Mouse (Mus musculus) lung, embryonic 16.5 days (tissue): ENCODE data around the gene Fam209. TPM values are rescaled to one million over a fixed set of nuclear protein-coding genes. Genes with fewer than 3 reads are reported as not detected.

Experiments used
- ATAC-seq: fragments of 200-750 bp; cut with Nextera tagmentation; 2 replicates; pipeline ENCODE4 v1.8.0; 2017; ENCODE audit warnings: low read depth, mild to moderate bottlenecking, moderate library complexity
- H3K27ac ChIP-seq: fragments of 300-500 bp; sonication (generic); 2 replicates; pipeline ENCODE4 v1.5.1; 2014; ENCODE audit warnings: mild to moderate bottlenecking, control low read depth, low read length
- H3K27me3 ChIP-seq: fragments of 300-500 bp; sonication (generic); 2 replicates; pipeline ENCODE4 v1.6.1; 2014; ENCODE audit warnings: low read depth, low read length, mixed read lengths; ENCODE audit not compliant: control insufficient read depth, insufficient read depth
- H3K36me3 ChIP-seq: fragments of 300-500 bp; sonication (generic); 2 replicates; pipeline ENCODE4 v1.6.1; 2014; ENCODE audit warnings: low read length; ENCODE audit not compliant: control insufficient read depth, insufficient read depth
- H3K4me1 ChIP-seq: fragments of 300-500 bp; sonication (generic); replicated peaks from 2 replicates; pipeline ENCODE4 v1.6.1; 2014; ENCODE audit warnings: low read length, mixed read lengths; ENCODE audit not compliant: control insufficient read depth, insufficient read depth
- H3K4me2 ChIP-seq: fragments of 300-500 bp; sonication (generic); 2 replicates; pipeline ENCODE4 v1.6.1; 2014; ENCODE audit warnings: low read depth, low read length, control low read depth
- H3K4me3 ChIP-seq: fragments of 300-500 bp; sonication (generic); 2 replicates; pipeline ENCODE4 v1.5.1; 2014; ENCODE audit warnings: mild to moderate bottlenecking, low read length, control low read depth
- H3K9ac ChIP-seq: fragments of 300-500 bp; sonication (generic); 2 replicates; pipeline ENCODE4 v1.6.1; 2014; ENCODE audit warnings: low read length, control low read depth
- H3K9me3 ChIP-seq: fragments of 300-500 bp; sonication (generic); 2 replicates; pipeline ENCODE4 v1.6.1; 2016; ENCODE audit warnings: low read length; ENCODE audit not compliant: control insufficient read depth
- WGBS: fragments of 180-500 bp; shearing (Covaris S2); extraction: QIAGEN DNeasy Blood & Tissue Kit; methylation state at CpG from one replicate; pipeline ENCODE4 v1.1.7; 2014; 5-methylcytosine and 5-hydroxymethylcytosine counted together
- polyA plus RNA-seq: library from polyadenylated mRNA; unstranded; fragments of >200 nt; fragmentation: Nextera tagmentation; extraction: Ambion mirVana; gene quantifications from 2 replicates; pipeline ENCODE4 v1.2.1, GENCODE M21; 2015

Gene Fam209
- polyA plus RNA-seq, 1 experiment from 2014 or later: 0.30 TPM

GRCm38 (mm10) chr2:172468346-172468819 lies 3.9 kb upstream of the Fam209 start:
- Histone ChIP-seq H3K9me3 (no peaks in the 10 kb centered on the region), H3K4me2 (no peak overlapping the region), H3K36me3 (peaks cover 20% of the 10 kb centered on the region), H3K27ac (peak overlapping the region; percentile 32), H3K27me3 (no peaks in the 10 kb centered on the region), H3K4me3 (no peak overlapping the region), H3K4me1 (peaks cover 4% of the 10 kb centered on the region; the same call in 1 of the 2 replicates), H3K9ac (no peak overlapping the region)
- 59% methylated on average over 11 of the region's 11 CpGs for WGBS
- peak; percentile 86 for ATAC-seq

- Histone ChIP-seq H3K27ac (peak overlapping the region; percentile 82), H3K36me3 (peaks cover 4% of the 10 kb centered on the region; the same call in 1 of the 2 replicates), H3K9ac (peak overlapping the region; percentile 19; the same call in 1 of the 2 replicates)
Measured at GRCm38 (mm10) chr2:172473591-172473990, 1.3 kb downstream of the Fam209 start.

GRCm38 (mm10) chr2:172474970-172475369 lies 2.6 kb downstream of the Fam209 start:
- H3K4me2 ChIP-seq: no peak overlapping the region
- H3K9ac ChIP-seq: no peak overlapping the region
- H3K27me3 ChIP-seq: no peaks in the 10 kb centered on the region
- ATAC-seq: no peak
- no peaks in the 10 kb centered on the region for H3K36me3 ChIP-seq
- peaks cover 6% of the 10 kb centered on the region for H3K4me1 ChIP-seq
- 31% methylated on average over 6 of the region's 6 CpGs for WGBS
- no peak overlapping the region for H3K4me3 ChIP-seq
- H3K9me3 ChIP-seq: no peaks in the 10 kb centered on the region
- no peak overlapping the region for H3K27ac ChIP-seq

More at GRCm38 (mm10) chr2:172473591-172473990, 1.3 kb downstream of the Fam209 start:
- Histone ChIP-seq H3K9me3 (no peaks in the 10 kb centered on the region), H3K4me1 (peaks cover 6% of the 10 kb centered on the region), H3K4me3 (no peak overlapping the region), H3K27me3 (no peaks in the 10 kb centered on the region), H3K4me2 (no peak overlapping the region)
- 32% methylated on average over 8 of the region's 8 CpGs for WGBS
- peak; percentile 73 for ATAC-seq

GRCm38 (mm10) chr2:172476707-172477260 lies 4.5 kb downstream of the Fam209 start:
- peaks cover 6% of the 10 kb centered on the region for H3K4me1 ChIP-seq
- H3K27me3 ChIP-seq: no peaks in the 10 kb centered on the region
- no peak overlapping the region for H3K4me3 ChIP-seq
- H3K9me3 ChIP-seq: no peaks in the 10 kb centered on the region
- no peak overlapping the region for H3K9ac ChIP-seq
- H3K4me2 ChIP-seq: no peak overlapping the region
- no peaks in the 10 kb centered on the region for H3K36me3 ChIP-seq
- no peak overlapping the region for H3K27ac ChIP-seq
- no peak for ATAC-seq
- 25% methylated on average over 10 of the region's 10 CpGs for WGBS

GRCm38 (mm10) chr2:172477350-172477749 lies 5.0 kb downstream of the Fam209 start:
- no peak overlapping the region for H3K4me3 ChIP-seq
- no peak for ATAC-seq
- H3K4me1 ChIP-seq: peaks cover 6% of the 10 kb centered on the region
- H3K27me3 ChIP-seq: no peaks in the 10 kb centered on the region
- H3K9me3 ChIP-seq: no peaks in the 10 kb centered on the region
- no peak overlapping the region for H3K4me2 ChIP-seq
- no peaks in the 10 kb centered on the region for H3K36me3 ChIP-seq
- 26% methylated on average over 3 of the region's 3 CpGs for WGBS
- H3K9ac ChIP-seq: no peak overlapping the region
- no peak overlapping the region for H3K27ac ChIP-seq

- WGBS: 3% methylated on average over 2 of the region's 2 CpGs
- no peak overlapping the region for H3K4me3 ChIP-seq
- H3K9ac ChIP-seq: no peak overlapping the region
- H3K4me2 ChIP-seq: no peak overlapping the region
- H3K36me3 ChIP-seq: no peaks in the 10 kb centered on the region
- H3K27me3 ChIP-seq: no peaks in the 10 kb centered on the region
- ATAC-seq: peak; percentile 9; the same call in 1 of the 2 replicates
- no peaks in the 10 kb centered on the region for H3K9me3 ChIP-seq
- H3K27ac ChIP-seq: no peak overlapping the region
- peaks cover 6% of the 10 kb centered on the region for H3K4me1 ChIP-seq
Measured at GRCm38 (mm10) chr2:172477860-172478259, 5.5 kb downstream of the Fam209 start.

- H3K4me2 ChIP-seq: no peak overlapping the region
- H3K27ac ChIP-seq: no peak overlapping the region
- ATAC-seq: no peak
- H3K4me1 ChIP-seq: 0 out of 2 replicates have a peak, but pooled peaks cover 3% of the 10 kb centered on the region
- H3K9ac ChIP-seq: no peak overlapping the region
- H3K9me3 ChIP-seq: no peaks in the 10 kb centered on the region
- no peaks in the 10 kb centered on the region for H3K36me3 ChIP-seq
- no peak overlapping the region for H3K4me3 ChIP-seq
- 45% methylated on average over 7 of the region's 7 CpGs for WGBS
- no peaks in the 10 kb centered on the region for H3K27me3 ChIP-seq
Measured at GRCm38 (mm10) chr2:172480296-172480695, 8.0 kb downstream of the Fam209 start.

- Histone ChIP-seq H3K27me3 (no peaks in the 10 kb centered on the region), H3K4me2 (no peak overlapping the region), H3K4me3 (no peak overlapping the region), H3K27ac (no peak overlapping the region), H3K9ac (no peak overlapping the region), H3K9me3 (no peaks in the 10 kb centered on the region), H3K36me3 (no peaks in the 10 kb centered on the region), H3K4me1 (0 out of 2 replicates have a peak, but pooled peaks cover 3% of the 10 kb centered on the region)
- no peak for ATAC-seq
- WGBS: 79% methylated on average over 16 of the region's 16 CpGs
Measured at GRCm38 (mm10) chr2:172481654-172482385, 9.5 kb downstream of the Fam209 start.

GRCm38 (mm10) chr2:172483766-172484413 lies 11.6 kb downstream of the Fam209 start:
- Histone ChIP-seq H3K9ac (no peak overlapping the region), H3K27ac (no peak overlapping the region), H3K9me3 (no peaks in the 10 kb centered on the region), H3K36me3 (no peaks in the 10 kb centered on the region), H3K4me3 (no peak overlapping the region), H3K27me3 (no peaks in the 10 kb centered on the region), H3K4me2 (no peak overlapping the region), H3K4me1 (0 out of 2 replicates have a peak, but pooled peaks cover 3% of the 10 kb centered on the region)
- WGBS: 76% methylated on average over 14 of the region's 14 CpGs
- ATAC-seq: no peak
